Mouse (Mus musculus): ENCODE results near the gene Rgl3. TPM values are rescaled to one million over a fixed set of nuclear protein-coding genes. Genes with fewer than 3 reads are reported as not detected.

Rgl3 gene
- polyA plus RNA-seq, 1 experiment from 2014 or later = 4.7 TPM

- Histone ChIP-seq H3K36me3 (replicated peaks) (peaks cover 39% of the 10 kb centered on the region), H3K4me1 (peaks cover 30% of the 10 kb centered on the region), H3K27ac (peak within 1 kb of the TSS; percentile 87), H3K27me3 (ENCODE audit: poor library complexity, severe bottlenecking) (no peaks in the 10 kb centered on the region), H3K9me3 (no peaks in the 10 kb centered on the region), H3K4me3 (peak within 1 kb of the TSS; percentile 82)
- DNase-seq (ENCODE audit: extremely low spot score, low spot score) = peak; percentile 100
- 5% methylated on average over 57 of the region's 57 CpGs for WGBS
Observed at GRCm38 (mm10) chr9:22002194-22003162, 13.2 kb upstream of the Rgl3 start, which contains the start of the genes Ccdc151 and Prkcsh. TSS of gene Ccdc151 (minus strand) at chr9:22002634. TSS of gene Prkcsh (plus strand) at chr9:22002806.

GRCm38 (mm10) chr9:22001633-22002032, 12.4 kb upstream of the Rgl3 start:
- no peak for DNase-seq (ENCODE audit: extremely low spot score, low spot score)
- WGBS = 85% methylated on average over 4 of the region's 4 CpGs
- no peaks in the 10 kb centered on the region for H3K9me3 ChIP-seq
- H3K4me1 ChIP-seq = peaks cover 30% of the 10 kb centered on the region
- peaks cover 30% of the 10 kb centered on the region for H3K36me3 ChIP-seq (replicated peaks)
- no peak overlapping the region for H3K27ac ChIP-seq
- H3K27me3 ChIP-seq (ENCODE audit: poor library complexity, severe bottlenecking) = no peaks in the 10 kb centered on the region
- H3K4me3 ChIP-seq = peak overlapping the region; percentile 82; the same call in 1 of the 2 replicates

DNA sequence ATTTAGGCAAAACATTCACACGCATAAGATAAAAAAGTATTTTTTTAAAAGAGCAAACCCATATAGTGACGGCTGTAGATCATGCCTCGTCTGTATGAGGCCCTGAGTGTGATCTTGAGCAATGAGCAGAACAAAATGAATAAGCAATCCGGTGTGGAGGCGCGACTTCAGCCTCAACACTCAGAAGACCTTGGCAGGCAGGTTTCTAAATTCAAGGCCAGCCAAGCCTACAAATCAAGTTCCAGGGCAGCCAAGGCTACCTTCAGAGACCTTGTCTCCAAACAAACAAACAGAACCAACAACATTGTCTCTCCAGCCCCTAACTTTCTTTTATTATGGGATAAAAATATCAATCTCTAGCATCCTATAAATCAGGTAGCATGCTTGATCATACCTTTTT, 11.1 kb upstream of the Rgl3 start:
- WGBS = 92% methylated on average over 6 of the region's 6 CpGs
- DNase-seq (ENCODE audit: extremely low spot score, low spot score) = no peak

DNA sequence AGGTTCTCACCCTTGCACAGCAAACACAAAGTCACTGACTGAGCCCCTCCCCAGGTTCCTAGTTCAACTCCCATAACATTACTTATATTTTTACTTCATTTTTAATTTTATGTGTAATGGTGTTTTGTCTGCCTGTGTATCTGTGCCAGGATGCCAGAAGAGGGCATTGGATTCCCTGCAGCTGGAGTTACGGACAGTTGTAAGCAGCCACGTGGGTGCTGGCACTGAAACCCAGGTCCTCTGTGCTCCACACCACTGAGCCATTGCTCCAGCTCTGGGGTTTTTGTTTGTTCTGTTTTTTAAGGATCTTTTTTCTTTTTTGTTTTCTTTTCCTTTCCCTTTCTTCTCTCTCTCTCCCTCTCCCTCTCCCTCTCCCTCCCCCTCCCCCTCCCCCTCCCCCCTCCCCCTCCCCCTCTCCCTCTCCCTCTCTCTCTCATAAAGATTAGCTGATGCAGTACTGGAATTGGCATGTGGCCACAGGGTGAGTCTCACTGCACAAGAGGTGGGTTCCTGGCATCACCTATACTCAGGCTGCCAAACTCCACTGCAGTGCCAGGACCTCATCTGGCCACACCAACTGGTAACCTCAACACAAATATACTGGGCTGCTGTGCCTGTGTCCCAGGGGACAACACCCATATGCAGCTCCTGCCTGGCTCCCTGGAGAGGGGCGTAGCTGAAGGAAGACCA, 7.1 kb upstream of the Rgl3 start:
- Histone ChIP-seq H3K27ac (no peak overlapping the region), H3K36me3 (replicated peaks) (no peaks in the 10 kb centered on the region), H3K4me1 (no peaks in the 10 kb centered on the region; the same call in 1 of the 2 replicates), H3K27me3 (ENCODE audit: poor library complexity, severe bottlenecking) (peaks cover 25% of the 10 kb centered on the region), H3K4me3 (no peak overlapping the region), H3K9me3 (no peaks in the 10 kb centered on the region)
- 85% methylated on average over 3 of the region's 3 CpGs for WGBS
- no peak for DNase-seq (ENCODE audit: extremely low spot score, low spot score)

More for the DNA sequence above, 11.1 kb upstream of the Rgl3 start:
- H3K27me3 ChIP-seq (ENCODE audit: poor library complexity, severe bottlenecking) = no peaks in the 10 kb centered on the region
- H3K4me3 ChIP-seq = no peak overlapping the region
- peaks cover 30% of the 10 kb centered on the region for H3K4me1 ChIP-seq
- H3K27ac ChIP-seq = no peak overlapping the region
- H3K9me3 ChIP-seq = no peaks in the 10 kb centered on the region
- H3K36me3 ChIP-seq (replicated peaks) = peaks cover 17% of the 10 kb centered on the region

- no peak overlapping the region for H3K27ac ChIP-seq
- no peaks in the 10 kb centered on the region for H3K9me3 ChIP-seq
- H3K4me1 ChIP-seq = peaks cover 33% of the 10 kb centered on the region
- H3K36me3 ChIP-seq (replicated peaks) = no peaks in the 10 kb centered on the region
- DNase-seq (ENCODE audit: extremely low spot score, low spot score) = no peak
- 83% methylated on average over 4 of the region's 4 CpGs for WGBS
- H3K4me3 ChIP-seq = no peak overlapping the region
- peaks cover 66% of the 10 kb centered on the region for H3K27me3 ChIP-seq (ENCODE audit: poor library complexity, severe bottlenecking)
Observed at GRCm38 (mm10) chr9:21992227-21992626, 3.0 kb upstream of the Rgl3 start.

DNA sequence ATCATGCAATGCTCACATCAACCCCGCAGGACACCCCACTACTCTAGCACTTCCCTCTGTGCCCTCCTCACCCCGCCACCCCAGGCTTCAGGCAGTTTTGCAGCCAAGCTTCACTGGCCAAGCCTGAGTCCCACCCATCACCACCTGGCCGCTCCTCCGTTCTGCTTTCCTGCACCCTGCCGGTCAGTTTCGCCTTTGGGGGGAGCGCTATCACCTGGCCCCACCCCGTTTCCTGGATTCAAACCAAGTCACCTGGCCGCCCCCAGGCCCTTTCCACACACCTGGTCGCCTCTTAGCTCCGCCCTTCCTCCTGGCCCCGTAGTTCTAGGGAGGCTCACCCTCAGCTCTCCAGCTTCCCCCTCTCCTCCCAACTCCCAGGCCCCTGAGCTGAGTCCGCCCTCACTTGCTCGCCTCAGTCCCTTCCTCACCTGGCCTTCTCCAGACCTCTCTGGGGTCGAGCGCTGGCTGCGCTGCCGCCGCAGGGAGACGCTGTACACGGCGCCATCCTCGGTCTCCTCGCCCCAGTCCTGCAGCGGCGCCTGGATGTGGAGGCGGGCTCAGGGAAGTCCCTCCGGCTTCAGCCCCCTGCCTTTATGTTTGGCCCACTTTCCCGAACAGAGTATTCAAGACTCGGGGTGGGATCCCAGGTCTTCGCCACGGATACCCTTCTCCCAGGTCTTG, 685 bp downstream of the Rgl3 start:
- Histone ChIP-seq H3K36me3 (replicated peaks) (no peaks in the 10 kb centered on the region), H3K9me3 (no peaks in the 10 kb centered on the region), H3K4me1 (peaks cover 47% of the 10 kb centered on the region), H3K27ac (peak overlapping the region; percentile 48; the same call in 1 of the 2 replicates), H3K27me3 (ENCODE audit: poor library complexity, severe bottlenecking) (peaks cover 100% of the 10 kb centered on the region), H3K4me3 (peak overlapping the region; percentile 63)
- DNase-seq (ENCODE audit: extremely low spot score, low spot score) = no peak
- under 1% methylated on average over 32 of the region's 32 CpGs for WGBS

DNA sequence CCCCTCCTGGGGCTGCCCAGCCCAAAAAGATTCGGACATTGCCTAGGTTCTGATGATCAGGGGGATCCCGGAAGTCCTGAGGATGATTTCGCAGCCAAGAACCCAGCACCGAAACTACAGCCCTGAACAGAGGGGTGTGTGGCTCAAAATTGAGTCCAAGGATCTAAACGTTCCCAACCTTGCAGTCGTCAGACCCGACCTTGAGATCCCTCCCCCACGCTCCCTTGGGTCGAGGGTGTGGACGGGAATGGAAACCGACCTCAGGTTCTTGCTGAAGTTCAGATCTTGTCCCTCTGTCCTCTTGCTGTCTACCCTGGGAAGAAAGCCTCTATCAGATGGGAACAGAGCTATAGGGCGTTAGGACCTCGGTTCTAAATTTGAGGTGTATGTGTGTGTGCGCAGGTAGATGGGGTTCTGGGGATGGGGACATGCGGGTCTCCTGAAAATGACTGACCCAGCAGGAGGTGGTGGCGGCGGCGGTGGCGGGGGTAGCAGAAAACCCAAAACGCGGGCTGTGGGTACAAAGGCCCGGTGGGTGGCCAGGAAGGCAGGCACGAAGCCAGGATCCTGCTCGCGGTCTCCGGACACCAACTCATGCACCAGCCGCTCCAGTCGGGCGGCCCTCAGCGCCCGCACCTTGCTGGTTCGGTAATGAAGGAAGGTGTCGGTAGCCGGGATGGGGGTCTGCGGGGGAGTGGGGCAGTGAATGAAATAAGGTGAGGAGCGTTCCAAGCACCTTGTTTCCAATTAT, 1.5 kb downstream of the Rgl3 start:
- Histone ChIP-seq H3K4me1 (peaks cover 48% of the 10 kb centered on the region), H3K36me3 (replicated peaks) (no peaks in the 10 kb centered on the region), H3K9me3 (no peaks in the 10 kb centered on the region), H3K27me3 (ENCODE audit: poor library complexity, severe bottlenecking) (peaks cover 98% of the 10 kb centered on the region), H3K4me3 (peak overlapping the region; percentile 63), H3K27ac (no peak overlapping the region)
- DNase-seq (ENCODE audit: extremely low spot score, low spot score) = no peak
- WGBS = 7% methylated on average over 36 of the region's 36 CpGs

- H3K4me3 ChIP-seq = no peak overlapping the region
- WGBS = 14% methylated on average over 3 of the region's 3 CpGs
- H3K27me3 ChIP-seq (ENCODE audit: poor library complexity, severe bottlenecking) = peaks cover 71% of the 10 kb centered on the region
- H3K27ac ChIP-seq = no peak overlapping the region
- peaks cover 32% of the 10 kb centered on the region for H3K4me1 ChIP-seq
- H3K9me3 ChIP-seq = no peaks in the 10 kb centered on the region
- peaks cover 8% of the 10 kb centered on the region for H3K36me3 ChIP-seq (replicated peaks)
- DNase-seq (ENCODE audit: extremely low spot score, low spot score) = no peak
Observed at GRCm38 (mm10) chr9:21983911-21984310, 5.3 kb downstream of the Rgl3 start.

- Histone ChIP-seq H3K27ac (no peak overlapping the region), H3K4me3 (no peak overlapping the region), H3K27me3 (ENCODE audit: poor library complexity, severe bottlenecking) (peaks cover 17% of the 10 kb centered on the region), H3K9me3 (no peaks in the 10 kb centered on the region), H3K4me1 (peaks cover 1% of the 10 kb centered on the region; the same call in 1 of the 2 replicates), H3K36me3 (replicated peaks) (peaks cover 8% of the 10 kb centered on the region)
- DNase-seq (ENCODE audit: extremely low spot score, low spot score) = no peak
- 94% methylated on average over 4 of the region's 4 CpGs for WGBS
Observed at GRCm38 (mm10) chr9:21978398-21979128, 10.7 kb downstream of the Rgl3 start.

DNA sequence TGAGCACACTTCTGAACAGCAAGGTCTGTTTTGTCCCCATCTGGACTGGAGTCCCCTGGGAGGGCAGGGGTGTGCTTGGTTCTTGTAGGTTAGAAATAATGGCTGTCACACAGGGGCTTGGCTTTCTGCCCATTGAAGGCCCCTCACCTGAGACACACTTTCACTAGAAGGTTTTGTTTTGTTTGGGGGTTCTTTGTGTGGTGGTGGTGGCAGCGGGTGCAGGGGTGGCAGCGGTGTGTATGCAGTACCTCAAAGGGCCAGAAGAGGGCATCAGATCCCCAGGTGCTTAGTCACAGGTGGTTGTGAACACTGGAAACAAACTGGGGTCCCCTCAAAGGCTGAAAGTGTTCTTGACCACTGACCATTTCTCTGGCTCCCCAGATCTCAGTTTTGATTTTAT, 11.3 kb downstream of the Rgl3 start:
- Histone ChIP-seq H3K27me3 (ENCODE audit: poor library complexity, severe bottlenecking) (peaks cover 13% of the 10 kb centered on the region; the same call in 1 of the 2 replicates), H3K9me3 (no peaks in the 10 kb centered on the region), H3K27ac (no peak overlapping the region), H3K36me3 (replicated peaks) (peaks cover 8% of the 10 kb centered on the region), H3K4me3 (no peak overlapping the region), H3K4me1 (no peaks in the 10 kb centered on the region)
- WGBS = 35% methylated on average over 2 of the region's 2 CpGs
- no peak for DNase-seq (ENCODE audit: extremely low spot score, low spot score)

DNA sequence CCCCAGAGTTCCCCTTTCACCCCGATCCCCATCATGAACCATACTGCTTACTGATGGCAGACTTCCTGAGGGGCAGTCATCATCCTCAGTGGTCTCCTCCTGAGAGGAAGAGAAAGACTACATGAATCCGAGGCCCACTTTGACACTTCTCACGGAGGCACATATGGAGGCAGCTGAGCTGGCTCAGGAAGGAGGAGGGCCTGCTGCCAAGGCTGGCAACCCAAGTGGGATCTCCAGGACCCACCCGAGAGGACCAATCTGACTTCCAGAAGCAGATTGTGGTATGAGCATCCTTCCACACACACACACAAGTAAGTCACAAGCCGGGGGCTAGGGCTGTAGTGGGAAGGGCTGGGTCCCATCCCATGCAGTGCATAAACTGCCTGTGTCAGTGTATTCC, 11.9 kb downstream of the Rgl3 start:
- DNase-seq (ENCODE audit: extremely low spot score, low spot score) = no peak
- H3K27ac ChIP-seq = no peak overlapping the region
- peaks cover 8% of the 10 kb centered on the region for H3K36me3 ChIP-seq (replicated peaks)
- WGBS = 96% methylated on average over 5 of the region's 5 CpGs
- H3K9me3 ChIP-seq = no peaks in the 10 kb centered on the region
- no peak overlapping the region for H3K4me3 ChIP-seq
- peaks cover 10% of the 10 kb centered on the region; the same call in 1 of the 2 replicates for H3K27me3 ChIP-seq (ENCODE audit: poor library complexity, severe bottlenecking)
- H3K4me1 ChIP-seq = no peaks in the 10 kb centered on the region

Measured in forebrain, embryonic 10.5 days (tissue).